Mouse (Mus musculus): ENCODE data around the gene Trim17. TPM values are rescaled to one million over a fixed set of nuclear protein-coding genes. Genes with fewer than 3 reads are reported as not detected.

Trim17 gene
- polyA plus RNA-seq, 1 experiment, result not detected

GRCm38 (mm10) chr11:58990794-58991193 is 36.3 kb downstream of the Trim17 start:
- WGBS, result 83% methylated on average over 9 of the region's 9 CpGs
- H3K4me3 ChIP-seq (ENCODE audit: insufficient read depth, low read depth, low read length), result no peak overlapping the region
- no peak overlapping the region for H3K27ac ChIP-seq (ENCODE audit: insufficient read depth, low read depth, low read length)
- peaks cover 21% of the 10 kb centered on the region for H3K4me1 ChIP-seq (ENCODE audit: control insufficient read depth, insufficient read depth, low read length)
- no peak for TF ChIP-seq POLR2A (IDR thresholded peaks at IDR 0.05; ENCODE audit: insufficient read depth, low read depth, low read length)
- no peak for TF ChIP-seq CTCF (IDR thresholded peaks at IDR 0.05; ENCODE audit: insufficient read depth, low read depth, low read length)

GRCm38 (mm10) chr11:58991911-58992310 is 37.4 kb downstream of the Trim17 start:
- WGBS, result 81% methylated on average over 3 of the region's 3 CpGs
- Histone ChIP-seq H3K4me1 (ENCODE audit: control insufficient read depth, insufficient read depth, low read length) (peaks cover 23% of the 10 kb centered on the region), H3K27ac (ENCODE audit: insufficient read depth, low read depth, low read length) (no peak overlapping the region), H3K4me3 (ENCODE audit: insufficient read depth, low read depth, low read length) (no peak overlapping the region)
- TF ChIP-seq POLR2A (IDR thresholded peaks at IDR 0.05; ENCODE audit: insufficient read depth, low read depth, low read length), result no peak
- TF ChIP-seq CTCF (IDR thresholded peaks at IDR 0.05; ENCODE audit: insufficient read depth, low read depth, low read length), result no peak

DNA sequence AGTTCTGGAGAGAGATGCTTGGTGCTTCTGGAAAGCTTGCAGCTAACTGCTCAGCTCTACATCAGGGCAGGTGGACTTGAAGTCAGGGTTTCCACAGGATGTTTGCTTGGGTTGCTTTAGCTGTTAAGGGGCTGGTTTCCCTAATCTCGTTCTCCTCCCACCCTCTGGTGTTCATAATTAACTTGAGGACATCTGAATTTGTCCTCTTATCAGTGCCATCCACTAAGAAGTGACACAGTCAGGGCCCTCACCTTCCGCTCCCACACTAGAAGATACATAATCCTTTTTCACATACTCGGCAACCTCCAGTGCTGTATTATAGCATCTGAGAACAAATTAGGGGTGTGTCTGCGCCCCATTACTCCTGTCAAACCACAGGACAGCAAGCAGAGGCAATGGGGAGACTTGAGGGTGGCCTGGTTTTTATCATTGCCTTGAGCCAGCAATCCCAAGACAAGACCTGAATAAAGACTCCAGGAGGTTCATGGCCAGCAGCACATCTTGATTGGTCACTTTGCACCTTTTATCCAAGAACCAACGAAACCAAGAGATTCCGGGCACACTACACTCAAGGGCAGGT is 38.7 kb downstream of the Trim17 start:
- no peak overlapping the region for H3K4me3 ChIP-seq (ENCODE audit: insufficient read depth, low read depth, low read length)
- WGBS, result 81% methylated on average over 6 of the region's 6 CpGs
- TF ChIP-seq POLR2A (IDR thresholded peaks at IDR 0.05; ENCODE audit: insufficient read depth, low read depth, low read length) (no peak), CTCF (IDR thresholded peaks at IDR 0.05; ENCODE audit: insufficient read depth, low read depth, low read length) (no peak)
- H3K27ac ChIP-seq (ENCODE audit: insufficient read depth, low read depth, low read length), result no peak overlapping the region
- peaks cover 23% of the 10 kb centered on the region for H3K4me1 ChIP-seq (ENCODE audit: control insufficient read depth, insufficient read depth, low read length)

GRCm38 (mm10) chr11:58994337-58994826 is 39.9 kb downstream of the Trim17 start:
- H3K4me1 ChIP-seq (ENCODE audit: control insufficient read depth, insufficient read depth, low read length), result peaks cover 23% of the 10 kb centered on the region
- 1% methylated on average over 35 of the region's 35 CpGs for WGBS
- peak overlapping the region; percentile 43 for H3K4me3 ChIP-seq (ENCODE audit: insufficient read depth, low read depth, low read length)
- no peak overlapping the region for H3K27ac ChIP-seq (ENCODE audit: insufficient read depth, low read depth, low read length)
- no peak for TF ChIP-seq CTCF (IDR thresholded peaks at IDR 0.05; ENCODE audit: insufficient read depth, low read depth, low read length)
- TF ChIP-seq POLR2A (IDR thresholded peaks at IDR 0.05; ENCODE audit: insufficient read depth, low read depth, low read length), result no peak

DNA sequence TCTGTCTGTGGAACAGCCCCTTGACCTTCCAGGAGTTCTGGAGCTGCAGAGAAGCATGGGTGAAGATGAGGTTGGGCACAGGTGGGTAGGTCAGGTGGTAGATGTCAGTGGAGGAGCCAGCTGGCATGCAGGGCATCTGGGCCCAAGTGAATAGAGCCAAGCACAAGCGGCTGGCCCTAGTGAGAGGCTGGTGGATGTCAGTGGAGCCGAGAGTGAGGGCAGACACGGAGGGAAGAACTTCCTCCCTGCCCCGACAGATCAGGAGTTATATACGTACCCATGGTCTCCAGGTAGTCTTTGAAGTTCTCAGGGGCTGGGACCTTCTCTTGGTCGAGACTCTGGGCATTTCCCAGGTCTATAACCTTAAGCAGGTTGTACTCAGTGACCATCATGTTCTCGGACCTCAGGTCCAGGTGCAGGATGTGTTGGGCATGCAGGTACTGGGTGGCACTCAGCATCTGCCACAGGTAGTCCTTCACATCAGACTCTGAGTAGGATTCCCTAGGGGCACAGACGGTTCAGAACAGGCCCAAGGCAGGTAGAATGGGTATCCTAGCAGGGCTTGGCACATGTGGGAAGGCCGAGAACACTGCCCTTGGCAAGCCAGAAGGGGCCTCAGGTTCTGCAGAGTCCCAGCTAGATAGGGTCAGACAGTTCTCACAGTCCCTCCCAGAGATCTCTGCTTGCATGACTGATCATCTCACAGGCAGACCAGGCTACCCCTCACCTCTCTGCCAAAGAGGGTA is 40.7 kb downstream of the Trim17 start:
- WGBS, result 79% methylated on average over 9 of the region's 9 CpGs
- Histone ChIP-seq H3K4me3 (ENCODE audit: insufficient read depth, low read depth, low read length) (no peak overlapping the region), H3K27ac (ENCODE audit: insufficient read depth, low read depth, low read length) (no peak overlapping the region)

DNA sequence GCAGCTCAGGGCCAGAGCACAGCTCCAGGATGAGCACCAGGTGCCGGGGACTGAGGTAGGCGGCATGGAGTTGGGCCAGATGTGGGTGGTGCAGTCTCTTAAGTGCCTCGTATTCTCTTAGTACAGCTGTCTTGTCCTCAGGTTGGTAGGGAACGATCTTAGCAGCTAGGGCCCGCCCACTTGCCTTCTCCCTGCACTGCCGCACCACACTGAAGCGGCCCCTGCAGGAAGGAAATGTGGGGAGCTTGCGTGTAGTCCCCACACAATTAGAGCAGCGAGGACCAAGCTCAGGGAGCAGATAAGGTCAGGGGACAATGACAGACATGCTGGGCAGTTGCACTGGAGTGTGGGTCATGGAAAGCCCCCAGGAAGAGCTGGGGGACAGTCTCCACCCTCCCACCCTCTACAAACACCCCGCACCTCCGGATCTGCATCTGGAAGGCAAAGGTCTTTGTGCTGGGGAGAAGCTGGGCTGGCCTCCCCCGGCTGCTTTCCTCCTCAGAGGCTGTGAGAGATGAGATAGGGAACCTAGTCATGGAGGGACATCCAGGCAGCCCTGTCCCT is 41.4 kb downstream of the Trim17 start:
- TF ChIP-seq CTCF (IDR thresholded peaks at IDR 0.05; ENCODE audit: insufficient read depth, low read depth, low read length) (no peak), POLR2A (IDR thresholded peaks at IDR 0.05; ENCODE audit: insufficient read depth, low read depth, low read length) (no peak)
- Histone ChIP-seq H3K4me3 (ENCODE audit: insufficient read depth, low read depth, low read length) (no peak overlapping the region), H3K4me1 (ENCODE audit: control insufficient read depth, insufficient read depth, low read length) (peaks cover 20% of the 10 kb centered on the region), H3K27ac (ENCODE audit: insufficient read depth, low read depth, low read length) (no peak overlapping the region)
- WGBS, result 33% methylated on average over 12 of the region's 12 CpGs

More for the DNA sequence above, 40.7 kb downstream of the Trim17 start:
- peaks cover 23% of the 10 kb centered on the region for H3K4me1 ChIP-seq (ENCODE audit: control insufficient read depth, insufficient read depth, low read length)
- TF ChIP-seq CTCF (IDR thresholded peaks at IDR 0.05; ENCODE audit: insufficient read depth, low read depth, low read length), result no peak
- no peak for TF ChIP-seq POLR2A (IDR thresholded peaks at IDR 0.05; ENCODE audit: insufficient read depth, low read depth, low read length)

- Histone ChIP-seq H3K27ac (ENCODE audit: insufficient read depth, low read depth, low read length) (no peak overlapping the region), H3K4me3 (ENCODE audit: insufficient read depth, low read depth, low read length) (no peak overlapping the region), H3K4me1 (ENCODE audit: control insufficient read depth, insufficient read depth, low read length) (peaks cover 19% of the 10 kb centered on the region)
- 89% methylated on average over 5 of the region's 5 CpGs for WGBS
- TF ChIP-seq CTCF (IDR thresholded peaks at IDR 0.05; ENCODE audit: insufficient read depth, low read depth, low read length), result no peak
- TF ChIP-seq POLR2A (IDR thresholded peaks at IDR 0.05; ENCODE audit: insufficient read depth, low read depth, low read length), result no peak
Measured at GRCm38 (mm10) chr11:58997541-58997940, 43.1 kb downstream of the Trim17 start.

DNA sequence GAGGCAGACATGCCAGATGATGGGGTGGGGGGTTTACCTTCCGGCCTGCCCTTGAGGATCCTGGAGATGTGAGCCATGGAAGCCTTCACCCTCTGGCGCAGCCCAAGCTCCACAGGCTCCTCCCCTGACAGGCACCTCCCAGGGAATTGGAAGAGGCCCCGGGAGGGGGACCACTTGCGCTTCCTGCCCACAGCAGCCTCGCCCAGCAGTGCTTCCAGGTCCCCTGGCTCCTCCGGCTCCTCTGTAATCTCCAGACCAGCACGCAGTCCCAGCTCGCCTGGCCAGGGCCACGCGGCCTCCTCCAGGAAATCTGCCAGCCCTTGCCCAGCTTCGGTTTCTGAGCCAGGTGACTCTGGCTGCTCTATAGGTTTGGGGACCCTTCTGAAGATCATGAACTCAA is 44.7 kb downstream of the Trim17 start:
- TF ChIP-seq POLR2A (IDR thresholded peaks at IDR 0.05; ENCODE audit: insufficient read depth, low read depth, low read length), result no peak
- Histone ChIP-seq H3K27ac (ENCODE audit: insufficient read depth, low read depth, low read length) (no peak overlapping the region), H3K4me1 (ENCODE audit: control insufficient read depth, insufficient read depth, low read length) (peaks cover 18% of the 10 kb centered on the region), H3K4me3 (ENCODE audit: insufficient read depth, low read depth, low read length) (no peak overlapping the region)
- 71% methylated on average over 11 of the region's 11 CpGs for WGBS

GRCm38 (mm10) chr11:58999830-59000229 is 45.3 kb downstream of the Trim17 start:
- Histone ChIP-seq H3K4me1 (ENCODE audit: control insufficient read depth, insufficient read depth, low read length) (peaks cover 12% of the 10 kb centered on the region), H3K27ac (ENCODE audit: insufficient read depth, low read depth, low read length) (no peak overlapping the region), H3K4me3 (ENCODE audit: insufficient read depth, low read depth, low read length) (no peak overlapping the region)
- TF ChIP-seq CTCF (IDR thresholded peaks at IDR 0.05; ENCODE audit: insufficient read depth, low read depth, low read length), result no peak
- 83% methylated on average over 6 of the region's 6 CpGs for WGBS
